Mouse (Mus musculus) MEL (cell line): ENCODE measurements around the gene Mtmr11. TPM values are rescaled to one million over a fixed set of nuclear protein-coding genes. Genes with fewer than 3 reads are reported as not detected.
A peak's percentile ranks its signal among the peaks of the same experiment; 100 is the strongest.
"Not testable (repeated sequence)": the region's sequence is repeated elsewhere in the genome, so short reads cannot be mapped to it uniquely, and the experiment has no call there.

Source experiments
- DNase-seq: peaks from one replicate; pipeline ENCODE4 v3.0.0; 2011; ENCODE audit warnings: low read depth, low spot score
- H3K27ac ChIP-seq: 2 replicates; pipeline ENCODE4 v1.5.1; 2012; ENCODE audit warnings: low read depth, mild to moderate bottlenecking, control low read depth, low read length, moderate library complexity; ENCODE audit not compliant: control insufficient read depth
- H3K27me3 ChIP-seq, 2 experiments: fragments of 150-350 bp in 1 of 2; sonication (generic) in 1 of 2; 2 replicates each; pipeline ENCODE4 v1.6.1; 2012; ENCODE audit warnings: low read length in 2 of 2, mild to moderate bottlenecking in 2 of 2, improper control_type of control experiment in 1 of 2, moderate library complexity in 1 of 2; ENCODE audit not compliant: insufficient read depth in 2 of 2, control insufficient read depth in 1 of 2
- H3K36me3 ChIP-seq, 2 experiments: 2 replicates each; pipeline ENCODE4 v1.6.1; 2012 to 2014; ENCODE audit warnings: low read length in 2 of 2, improper control_type of control experiment in 1 of 2, inconsistent platforms in 1 of 2, mild to moderate bottlenecking in 1 of 2; ENCODE audit not compliant: insufficient read depth in 2 of 2, control insufficient read depth in 1 of 2
- H3K4me1 ChIP-seq, 2 experiments: fragments of 150-350 bp in 1 of 2; sonication (generic) in 1 of 2; 2 replicates each; pipeline ENCODE4 v1.6.1; 2012; ENCODE audit warnings: low read length in 2 of 2, improper control_type of control experiment in 1 of 2, mild to moderate bottlenecking in 1 of 2; ENCODE audit not compliant: insufficient read depth in 2 of 2, control insufficient read depth in 1 of 2
- H3K4me3 ChIP-seq, 2 experiments: fragments of 150-350 bp in 1 of 2; sonication (generic) in 1 of 2; 2 replicates each; pipeline ENCODE4 v1.5.1; 2012; ENCODE audit warnings: low read depth in 2 of 2, low read length in 2 of 2, mild to moderate bottlenecking in 2 of 2, moderate library complexity in 2 of 2, control low read depth in 1 of 2, improper control_type of control experiment in 1 of 2; ENCODE audit not compliant: control insufficient read depth in 1 of 2, insufficient read depth in 1 of 2
- H3K79me2 ChIP-seq: 2 replicates; pipeline ENCODE4 v1.6.1; 2012; ENCODE audit warnings: mild to moderate bottlenecking, low read length, moderate library complexity; ENCODE audit not compliant: control insufficient read depth, poor library complexity, insufficient read depth
- H3K9ac ChIP-seq: 2 replicates; pipeline ENCODE4 v1.6.1; 2012; ENCODE audit warnings: low read depth, mild to moderate bottlenecking, control low read depth, low read length, moderate library complexity; ENCODE audit not compliant: control insufficient read depth, poor library complexity, severe bottlenecking
- H3K9me3 ChIP-seq: fragments of 150-350 bp; sonication (generic); replicated peaks from 2 replicates; pipeline ENCODE4 v1.6.1; 2012; ENCODE audit warnings: mild to moderate bottlenecking, low read length, improper control_type of control experiment, moderate library complexity; ENCODE audit not compliant: insufficient read depth
- BHLHE40 ChIP-seq: IDR thresholded peaks from 2 replicates; pipeline ENCODE4 v1.6.1; 2012; ENCODE audit warnings: low read depth, mild to moderate bottlenecking, inconsistent platforms, low read length, improper control_type of control experiment, borderline replicate concordance
- ELF1 ChIP-seq: IDR thresholded peaks from 2 replicates; pipeline ENCODE4 v1.6.1; 2014; ENCODE audit warnings: low read depth, mild to moderate bottlenecking, inconsistent platforms, low read length, improper control_type of control experiment, moderate library complexity
- EP300 ChIP-seq, 2 experiments: IDR thresholded peaks; 2 replicates each; pipeline ENCODE4 v1.6.1; 2011; ENCODE audit warnings: improper control_type of control experiment in 2 of 2, low read length in 2 of 2, low read depth in 1 of 2, mild to moderate bottlenecking in 1 of 2
- ETS1 ChIP-seq: IDR thresholded peaks from 2 replicates; pipeline ENCODE4 v1.6.1; 2012; ENCODE audit warnings: low read depth, mild to moderate bottlenecking, inconsistent platforms, low read length, improper control_type of control experiment, moderate library complexity
- GABPA ChIP-seq: IDR thresholded peaks from 2 replicates; pipeline ENCODE4 v1.6.1; 2012; ENCODE audit warnings: low read depth, mild to moderate bottlenecking, inconsistent platforms, low read length, improper control_type of control experiment, moderate library complexity
- GATA1 ChIP-seq: IDR thresholded peaks from 2 replicates; pipeline ENCODE4 v1.6.1; 2011; ENCODE audit warnings: low read depth, low read length, improper control_type of control experiment
- JUND ChIP-seq: IDR thresholded peaks from 2 replicates; pipeline ENCODE4 v1.6.1; 2011; ENCODE audit warnings: low read depth, mild to moderate bottlenecking, improper control_type of control experiment, low read length
- MAX ChIP-seq: IDR thresholded peaks from 2 replicates; pipeline ENCODE4 v1.6.1; 2011; ENCODE audit warnings: low read length, improper control_type of control experiment
- MEF2A ChIP-seq: IDR thresholded peaks from 2 replicates; pipeline ENCODE4 v1.6.1; 2014; ENCODE audit warnings: low read depth, mild to moderate bottlenecking, inconsistent platforms, low read length, improper control_type of control experiment; ENCODE audit not compliant: poor library complexity, insufficient replicate concordance, severe bottlenecking; ENCODE audit errors: extremely low read depth
- MXI1 ChIP-seq: IDR thresholded peaks from 2 replicates; pipeline ENCODE4 v1.6.1; 2011; ENCODE audit warnings: mild to moderate bottlenecking, low read depth, low read length, improper control_type of control experiment
- MYC ChIP-seq: IDR thresholded peaks from 2 replicates; pipeline ENCODE4 v1.6.1; 2011; ENCODE audit warnings: low read depth, mild to moderate bottlenecking, low read length, improper control_type of control experiment, moderate library complexity
- POLR2A ChIP-seq, 2 experiments: IDR thresholded peaks; 2 replicates each; pipeline ENCODE4 v1.6.1; 2011 to 2012; ENCODE audit warnings: low read length in 2 of 2, mild to moderate bottlenecking in 2 of 2, control low read depth in 1 of 2, improper control_type of control experiment in 1 of 2, low read depth in 1 of 2, moderate library complexity in 1 of 2; ENCODE audit not compliant: control insufficient read depth in 1 of 2, insufficient read depth in 1 of 2, poor library complexity in 1 of 2
- RCOR1 ChIP-seq: IDR thresholded peaks from 2 replicates; pipeline ENCODE4 v1.6.1; 2012; ENCODE audit warnings: low read depth, mild to moderate bottlenecking, inconsistent platforms, low read length, improper control_type of control experiment
- SIN3A ChIP-seq: IDR thresholded peaks from 2 replicates; pipeline ENCODE4 v1.6.1; 2012; ENCODE audit warnings: low read length, improper control_type of control experiment, inconsistent platforms
- TBP ChIP-seq: IDR thresholded peaks from 2 replicates; pipeline ENCODE4 v1.8.0; 2011; ENCODE audit warnings: low read depth, low read length, improper control_type of control experiment
- TCF12 ChIP-seq: IDR thresholded peaks from 2 replicates; pipeline ENCODE4 v1.6.1; 2014; ENCODE audit warnings: low read depth, mild to moderate bottlenecking, inconsistent platforms, low read length, improper control_type of control experiment, moderate library complexity
- UBTF ChIP-seq: IDR thresholded peaks from 2 replicates; pipeline ENCODE4 v1.6.1; 2012; ENCODE audit warnings: low read depth, mild to moderate bottlenecking, inconsistent platforms, low read length, improper control_type of control experiment, moderate library complexity, borderline replicate concordance; ENCODE audit not compliant: insufficient read depth
- USF1 ChIP-seq: IDR thresholded peaks from 2 replicates; pipeline ENCODE4 v1.6.1; 2014; ENCODE audit warnings: low read depth, mild to moderate bottlenecking, inconsistent platforms, low read length, improper control_type of control experiment, moderate library complexity
- USF2 ChIP-seq, 2 experiments: IDR thresholded peaks; 2 replicates each; pipeline ENCODE4 v1.6.1; 2011 to 2012; ENCODE audit warnings: improper control_type of control experiment in 2 of 2, low read length in 2 of 2, borderline replicate concordance in 1 of 2, inconsistent platforms in 1 of 2, low read depth in 1 of 2, mild to moderate bottlenecking in 1 of 2; ENCODE audit not compliant: insufficient read depth in 1 of 2
- ZC3H11A ChIP-seq: IDR thresholded peaks from 2 replicates; pipeline ENCODE4 v1.6.1; 2012; ENCODE audit warnings: low read depth, mild to moderate bottlenecking, inconsistent platforms, low read length, improper control_type of control experiment
- ZMIZ1 ChIP-seq: IDR thresholded peaks from 2 replicates; pipeline ENCODE4 v1.6.1; 2012; ENCODE audit warnings: low read depth, mild to moderate bottlenecking, inconsistent platforms, low read length, improper control_type of control experiment, moderate library complexity
- polyA plus RNA-seq, 2 experiments: library from polyadenylated mRNA; stranded (reverse) in 1 of 2; unstranded in 1 of 2; fragments of >175 nt in 1 of 2; fragments of >200 nt in 1 of 2; gene quantifications; 2 replicates each; pipeline versions ENCODE4 v1.2.1 to v1.2.4; 2012; ENCODE audit warnings: low replicate concordance in 2 of 2, low read depth in 1 of 2; ENCODE audit not compliant: insufficient read length in 2 of 2, insufficient read depth in 1 of 2, missing spikeins in 1 of 2
- total RNA-seq: library from RNA; depleted of rRNA; stranded (reverse); fragments of 300-350 nt; gene quantifications from 2 replicates; pipeline ENCODE4 v1.2.3, GENCODE M21; 2012

Gene Mtmr11
- total and polyA plus RNA-seq, 3 experiments = 0.77 to 1.4 TPM; not detected in 1

GRCm38 (mm10) chr3:96198181-96198580 is 36.4 kb downstream of the Mtmr11 start (continued):
- TF ChIP-seq ZC3H11A (no peak), RCOR1 (no peak), MEF2A (no peak), MAX (peak; percentile 74), SIN3A (peak; percentile 13; the same call in 1 of the 2 replicates), MXI1 (peak; percentile 89), GABPA (no peak), MYC (peak; percentile 68; the same call in 1 of the 2 replicates), USF1 (peak; percentile 82), UBTF (no peak), USF2 (IDR thresholded peaks at IDR 0.05; ENCODE audit: borderline replicate concordance in 1 of 2, insufficient read depth in 1 of 2, low read depth in 1 of 2, low read length in 2 of 2) (no peak), ZMIZ1 (peak; percentile 49; the same call in 1 of the 2 replicates)

DNA sequence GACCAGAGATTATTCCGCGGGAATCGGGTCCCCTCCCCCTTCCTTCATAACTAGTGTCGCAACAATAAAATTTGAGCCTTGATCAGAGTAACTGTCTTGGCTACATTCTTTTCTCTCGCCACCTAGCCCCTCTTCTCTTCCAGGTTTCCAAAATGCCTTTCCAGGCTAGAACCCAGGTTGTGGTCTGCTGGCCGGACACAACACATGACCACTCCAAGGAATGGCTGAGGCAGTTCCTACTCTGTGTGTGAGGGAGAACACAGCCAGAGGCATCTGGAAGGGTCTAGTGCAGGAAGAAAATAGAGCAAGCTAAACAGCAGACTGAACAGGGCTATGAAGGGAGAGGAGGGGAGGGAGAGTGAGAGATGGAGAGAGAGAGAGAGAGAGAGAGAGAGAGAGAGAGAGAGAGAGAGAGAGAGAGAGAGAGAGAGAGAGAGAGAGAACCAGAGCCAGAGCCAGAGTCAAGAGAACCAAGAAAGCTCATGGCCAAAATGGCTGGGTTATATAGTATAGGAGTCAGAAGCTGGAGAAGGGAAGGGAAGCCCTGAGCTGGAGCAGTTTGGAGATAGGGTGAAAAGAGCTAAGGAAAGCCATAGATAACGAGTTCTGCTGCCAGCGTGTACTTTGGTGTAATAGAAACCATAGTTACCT is 36.9 kb downstream of the Mtmr11 start:
- DNase-seq = peak; percentile 67
- H3K27ac ChIP-seq = peak overlapping the region; percentile 48
- peaks cover 0 to 16% of the 10 kb centered on the region in 2 experiments; a peak in 2 of 4 replicates for H3K36me3 ChIP-seq
- peak overlapping the region; percentile 61 for H3K9ac ChIP-seq
- not testable (repeated sequence) for H3K79me2 ChIP-seq, H3K9me3 ChIP-seq
- TF ChIP-seq MXI1 (peak; percentile 80), ETS1 (peak; percentile 4; the same call in 1 of the 2 replicates), BHLHE40 (peak; percentile 5; the same call in 1 of the 2 replicates), POLR2A (IDR thresholded peaks at IDR 0.05; ENCODE audit: control insufficient read depth in 1 of 2, insufficient read depth in 1 of 2, low read depth in 1 of 2, low read length in 2 of 2, poor library complexity in 1 of 2) (peak; percentile 47 to 59; a peak in 1 of 4 replicates), SIN3A (0 out of 2 replicates have a peak, but pooled peaks have one; percentile 35), ELF1 (0 out of 2 replicates have a peak, but pooled peaks have one; percentile 3), TCF12 (0 out of 2 replicates have a peak, but pooled peaks have one; percentile 21), MAX (peak; percentile 1; the same call in 1 of the 2 replicates), MYC (0 out of 2 replicates have a peak, but pooled peaks have one; percentile 6), JUND (peak; percentile 93), GATA1 (peak; percentile 43; the same call in 1 of the 2 replicates), EP300 (IDR thresholded peaks at IDR 0.05; ENCODE audit: low read depth in 1 of 2, low read length in 2 of 2) (peak in 1 of 2 experiments; percentile 39; a peak in 1 of 4 replicates), TBP (0 out of 2 replicates have a peak, but pooled peaks have one; percentile 8)
- TF ChIP-seq, all 39 proteins: peak for 13; not testable (repeated sequence) for 26
- peaks cover 12 to 22% of the 10 kb centered on the region in 2 experiments for H3K4me1 ChIP-seq
- not testable (repeated sequence) for H3K27me3 ChIP-seq
- H3K4me3 ChIP-seq = peak overlapping the region; percentile 26 to 46
